Mouse (Mus musculus): ENCODE results near the gene Eif4e2. TPM values are rescaled to one million over a fixed set of nuclear protein-coding genes. Genes with fewer than 3 reads are reported as not detected.
A peak's percentile ranks its signal among the peaks of the same experiment; 100 is the strongest.

The Eif4e2 gene
- 17.2 and 26.6 TPM in 2 replicates for polyA plus RNA-seq (2012; rRNA removed)

DNA sequence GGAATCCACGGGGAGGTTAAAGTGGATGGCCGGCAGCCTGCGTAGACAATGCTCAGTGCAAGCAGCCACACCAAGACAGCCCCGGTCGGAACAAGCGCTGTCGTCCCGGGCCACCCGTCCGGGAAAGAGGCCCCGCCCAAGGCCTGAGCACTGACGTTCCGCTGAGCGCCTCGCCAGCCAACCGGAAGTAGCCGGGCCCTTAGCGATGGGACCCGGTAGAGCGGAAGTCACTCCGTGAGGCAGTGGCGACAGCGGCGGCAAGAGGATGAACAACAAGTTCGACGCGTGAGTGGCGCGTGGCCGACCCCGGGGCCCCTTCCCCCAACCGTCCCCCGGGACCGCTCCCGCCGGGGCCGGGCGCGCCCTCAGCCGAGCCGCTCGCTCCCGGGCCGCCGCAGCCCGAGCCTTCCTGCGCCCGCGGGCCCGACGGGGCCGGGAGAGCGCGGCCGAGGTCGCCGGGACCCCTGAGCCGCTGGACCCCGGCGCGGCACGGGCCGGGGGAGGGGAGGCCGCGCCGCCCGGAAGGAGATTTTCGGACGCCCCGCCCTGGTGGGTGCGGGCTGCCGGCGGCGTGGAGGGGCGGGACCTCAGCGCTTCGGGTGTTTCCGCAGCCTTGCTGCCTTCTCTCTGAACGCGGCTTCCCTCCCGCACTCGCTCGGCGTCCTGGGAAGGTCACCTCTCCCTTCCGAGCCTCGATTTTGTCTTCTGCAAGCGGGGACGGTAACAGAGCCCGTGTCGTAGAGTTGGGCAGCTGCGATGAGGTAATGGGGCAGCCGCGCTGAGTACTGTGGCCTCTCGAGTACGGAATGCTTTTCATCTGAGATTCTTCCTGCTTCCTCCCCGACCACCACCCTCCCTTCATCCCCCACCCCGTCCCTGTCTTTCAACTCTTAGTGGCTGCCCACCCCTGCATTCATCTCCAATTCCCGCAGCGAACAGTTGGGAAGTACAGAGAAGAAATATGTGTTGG is at the start of gene Eif4e2:
TSS of gene Eif4e2 (plus strand) at position 180 of the 970 bp plus-strand sequence.
- DNase-seq = peak; percentile 89
- Histone ChIP-seq H3K4me3 (replicated peaks; ENCODE audit: extremely low read depth, low read depth, low read length) (peak within 1 kb of the TSS; percentile 100), H3K4me1 (ENCODE audit: control insufficient read depth, insufficient read depth, low read length) (peaks cover 10% of the 10 kb centered on the region; the same call in 1 of the 2 replicates)
- TF ChIP-seq CTCF (IDR thresholded peaks at IDR 0.05; ENCODE audit: insufficient read depth, low read length) (no peak), POLR2A (IDR thresholded peaks at IDR 0.05; ENCODE audit: borderline replicate concordance, extremely low read depth, low read depth, low read length) (peak; percentile 94)
- WGBS = 1% methylated on average over 99 of the region's 99 CpGs

DNA sequence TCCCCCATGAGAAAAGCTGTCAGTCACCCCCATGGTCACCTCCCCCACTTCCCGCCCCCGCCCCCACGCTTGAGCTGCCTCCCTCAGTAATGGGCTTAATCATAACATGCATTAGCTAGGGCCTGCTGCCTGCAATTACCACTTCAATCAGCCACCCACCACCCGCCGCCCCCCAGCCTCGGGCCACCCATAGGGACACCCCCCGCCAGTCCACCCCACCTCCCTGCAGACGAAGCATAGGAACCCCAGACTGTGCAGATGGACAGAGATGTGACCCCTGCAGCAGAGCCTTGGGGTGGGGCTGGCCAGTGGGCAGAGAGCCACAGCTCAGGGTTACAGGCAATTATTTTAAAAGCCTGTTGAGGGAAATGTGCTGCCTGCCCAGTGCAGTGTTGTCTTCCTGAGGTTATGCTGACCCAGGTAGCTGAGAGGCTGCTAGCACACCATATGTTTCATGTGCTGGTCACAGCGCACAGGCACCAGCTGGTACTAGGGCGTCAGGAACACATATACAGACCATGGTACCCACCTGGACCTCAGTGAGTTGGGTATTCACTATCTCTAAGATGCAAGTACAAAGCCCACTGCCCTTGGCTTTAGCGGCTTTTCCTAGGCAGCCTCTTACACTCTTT is 49.4 kb upstream of the Eif4e2 start:
- WGBS = 33% methylated on average over 11 of the region's 11 CpGs
- H3K4me1 ChIP-seq (ENCODE audit: control insufficient read depth, insufficient read depth, low read length) = no peaks in the 10 kb centered on the region
- H3K4me3 ChIP-seq (replicated peaks; ENCODE audit: extremely low read depth, low read depth, low read length) = no peak overlapping the region
- no peak for DNase-seq
- TF ChIP-seq POLR2A (IDR thresholded peaks at IDR 0.05; ENCODE audit: borderline replicate concordance, extremely low read depth, low read depth, low read length) = no peak
- no peak for TF ChIP-seq CTCF (IDR thresholded peaks at IDR 0.05; ENCODE audit: insufficient read depth, low read length)

DNA sequence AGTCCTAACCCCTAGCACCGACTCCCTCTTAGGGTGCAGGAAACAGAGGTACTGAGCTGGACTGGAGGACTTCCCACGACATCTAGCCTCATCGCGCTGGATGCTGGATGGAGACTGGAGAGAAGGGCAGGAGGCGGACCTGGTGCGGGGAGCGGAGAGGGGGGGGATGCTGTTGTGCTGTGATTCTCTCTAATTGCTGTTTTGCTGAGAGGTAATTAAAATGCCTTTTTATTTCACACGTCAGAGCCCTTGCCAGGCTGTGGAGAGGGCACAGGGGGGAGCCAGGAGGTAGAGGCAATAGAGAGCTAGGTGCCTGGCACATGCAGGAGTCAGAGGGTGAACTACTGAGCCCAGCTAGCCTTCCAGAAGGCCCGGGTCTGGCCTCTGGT is 48.9 kb upstream of the Eif4e2 start:
- no peak overlapping the region for H3K4me3 ChIP-seq (replicated peaks; ENCODE audit: extremely low read depth, low read depth, low read length)
- no peaks in the 10 kb centered on the region for H3K4me1 ChIP-seq (ENCODE audit: control insufficient read depth, insufficient read depth, low read length)
- TF ChIP-seq POLR2A (IDR thresholded peaks at IDR 0.05; ENCODE audit: borderline replicate concordance, extremely low read depth, low read depth, low read length) (no peak), CTCF (IDR thresholded peaks at IDR 0.05; ENCODE audit: insufficient read depth, low read length) (no peak)
- no peak for DNase-seq
- 51% methylated on average over 9 of the region's 9 CpGs for WGBS

DNA sequence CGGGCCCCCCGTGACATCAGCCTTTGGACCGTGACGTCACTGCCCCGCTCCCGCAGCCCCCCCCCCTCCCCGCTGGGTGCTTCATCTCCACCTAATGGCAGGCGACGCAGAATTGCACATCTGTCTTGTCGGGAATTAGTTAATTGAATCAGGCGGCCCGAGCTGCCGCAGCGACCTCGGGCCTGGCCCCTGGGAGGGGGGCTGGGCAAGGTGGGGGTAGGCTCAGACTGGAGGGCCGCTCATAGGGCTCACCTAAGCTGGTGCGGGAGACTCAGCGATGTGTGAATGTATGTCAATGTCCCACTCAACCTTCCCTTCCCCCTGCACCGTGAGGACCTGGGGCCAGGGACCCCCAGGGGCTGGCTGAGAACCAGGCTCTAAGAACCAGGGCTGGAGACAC is 43.3 kb upstream of the Eif4e2 start:
- no peaks in the 10 kb centered on the region for H3K4me1 ChIP-seq (ENCODE audit: control insufficient read depth, insufficient read depth, low read length)
- no peak overlapping the region for H3K4me3 ChIP-seq (replicated peaks; ENCODE audit: extremely low read depth, low read depth, low read length)
- no peak for TF ChIP-seq CTCF (IDR thresholded peaks at IDR 0.05; ENCODE audit: insufficient read depth, low read length)
- TF ChIP-seq POLR2A (IDR thresholded peaks at IDR 0.05; ENCODE audit: borderline replicate concordance, extremely low read depth, low read depth, low read length) = no peak
- 15% methylated on average over 19 of the region's 19 CpGs for WGBS
- DNase-seq = no peak

DNA sequence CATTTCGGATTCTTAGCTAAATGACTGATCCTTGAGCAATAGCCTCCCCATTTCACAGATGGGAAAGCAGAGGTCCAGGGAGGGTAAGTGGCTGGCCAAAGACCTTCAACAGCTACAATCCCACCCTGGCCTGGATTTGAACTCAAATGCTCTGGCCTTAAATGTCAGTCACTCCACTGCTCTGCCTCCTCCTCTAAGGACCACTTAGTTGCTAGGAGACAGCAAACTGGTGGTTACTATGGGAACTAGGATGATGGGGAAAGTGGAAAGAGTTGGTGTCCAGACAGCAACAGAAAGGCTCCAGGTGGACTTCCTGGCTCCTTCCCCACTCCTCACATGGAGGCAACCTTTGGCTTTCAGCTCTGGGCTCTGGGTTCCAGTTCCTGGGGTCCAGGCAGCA is 42.4 kb upstream of the Eif4e2 start:
- DNase-seq = no peak
- WGBS = 76% methylated on average over 1 of the region's 1 CpGs
- no peaks in the 10 kb centered on the region for H3K4me1 ChIP-seq (ENCODE audit: control insufficient read depth, insufficient read depth, low read length)
- no peak overlapping the region for H3K4me3 ChIP-seq (replicated peaks; ENCODE audit: extremely low read depth, low read depth, low read length)
- TF ChIP-seq CTCF (IDR thresholded peaks at IDR 0.05; ENCODE audit: insufficient read depth, low read length) (no peak), POLR2A (IDR thresholded peaks at IDR 0.05; ENCODE audit: borderline replicate concordance, extremely low read depth, low read depth, low read length) (no peak)

DNA sequence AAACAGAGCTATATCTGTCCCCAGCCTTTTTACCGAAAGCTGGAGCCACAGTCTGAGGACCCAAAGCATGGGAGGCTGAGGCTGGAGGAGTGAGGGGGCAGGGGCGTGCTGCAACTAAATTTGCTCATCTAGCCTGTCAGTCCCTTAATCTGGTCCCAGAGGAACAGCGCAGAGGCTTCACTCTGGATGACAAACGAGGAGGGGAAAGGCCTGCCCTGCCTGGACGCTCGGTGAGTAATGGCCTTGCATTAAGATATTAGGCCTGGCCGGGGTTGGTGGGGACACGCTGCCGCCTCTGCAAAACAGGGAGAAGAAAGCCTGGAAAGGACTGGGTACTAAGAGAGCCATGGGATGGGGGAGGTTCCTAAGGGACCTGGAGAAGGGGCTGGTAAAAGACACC is 41.4 kb upstream of the Eif4e2 start:
- WGBS = 48% methylated on average over 9 of the region's 9 CpGs
- Histone ChIP-seq H3K4me1 (ENCODE audit: control insufficient read depth, insufficient read depth, low read length) (no peaks in the 10 kb centered on the region), H3K4me3 (replicated peaks; ENCODE audit: extremely low read depth, low read depth, low read length) (no peak overlapping the region)
- TF ChIP-seq POLR2A (IDR thresholded peaks at IDR 0.05; ENCODE audit: borderline replicate concordance, extremely low read depth, low read depth, low read length) = no peak
- TF ChIP-seq CTCF (IDR thresholded peaks at IDR 0.05; ENCODE audit: insufficient read depth, low read length) = no peak
- DNase-seq = no peak

DNA sequence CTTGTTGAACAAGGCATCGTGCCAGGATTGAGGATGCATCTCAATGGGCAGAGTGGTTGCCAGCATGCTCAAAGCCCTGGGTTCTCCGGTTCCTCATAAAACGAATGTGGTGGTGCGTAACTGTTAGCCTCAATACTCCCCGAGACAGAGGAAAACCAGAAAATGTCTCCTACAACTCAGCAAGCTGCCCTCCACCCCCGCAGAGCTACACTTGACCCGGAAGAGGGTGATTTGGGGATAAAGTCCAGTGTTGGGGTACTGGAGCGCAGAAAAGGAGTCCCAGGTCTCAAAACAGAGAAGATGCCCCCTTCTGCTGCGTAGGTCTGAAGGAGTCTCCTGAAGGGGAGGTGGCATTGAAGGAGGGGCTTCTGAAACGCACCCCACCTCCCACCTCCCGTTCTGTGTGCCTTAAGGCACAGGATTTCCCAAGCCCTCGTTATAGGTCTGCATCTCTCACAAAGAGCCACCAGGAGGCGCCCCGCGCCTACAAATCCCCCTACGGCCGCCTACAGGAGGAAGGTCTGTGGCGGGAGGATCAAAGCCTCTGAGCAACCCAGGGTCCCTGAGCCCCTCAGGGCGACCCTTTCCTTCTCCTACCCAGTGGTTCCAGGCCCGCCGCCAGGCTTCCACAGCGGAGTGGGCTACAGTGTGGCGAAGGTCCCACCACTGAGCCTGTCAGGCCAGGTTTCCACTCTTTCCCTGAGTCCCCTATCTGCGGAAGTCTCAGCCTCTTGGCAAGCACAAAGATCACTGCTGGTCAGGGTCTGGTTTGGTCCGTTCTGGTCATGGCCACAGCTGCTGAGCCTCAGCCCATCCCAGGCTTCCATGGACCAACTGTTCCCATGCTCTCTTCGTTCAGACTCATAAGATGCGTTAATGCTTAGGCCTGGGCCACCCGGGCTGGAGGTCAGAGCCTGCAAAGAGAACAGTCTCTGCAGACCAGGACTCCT is 39.4 kb upstream of the Eif4e2 start:
- WGBS = 26% methylated on average over 28 of the region's 28 CpGs
- peak; percentile 49 for DNase-seq
- H3K4me1 ChIP-seq (ENCODE audit: control insufficient read depth, insufficient read depth, low read length) = no peaks in the 10 kb centered on the region
- H3K4me3 ChIP-seq (replicated peaks; ENCODE audit: extremely low read depth, low read depth, low read length) = no peak overlapping the region
- TF ChIP-seq POLR2A (IDR thresholded peaks at IDR 0.05; ENCODE audit: borderline replicate concordance, extremely low read depth, low read depth, low read length) (no peak), CTCF (IDR thresholded peaks at IDR 0.05; ENCODE audit: insufficient read depth, low read length) (peak; percentile 64)

DNA sequence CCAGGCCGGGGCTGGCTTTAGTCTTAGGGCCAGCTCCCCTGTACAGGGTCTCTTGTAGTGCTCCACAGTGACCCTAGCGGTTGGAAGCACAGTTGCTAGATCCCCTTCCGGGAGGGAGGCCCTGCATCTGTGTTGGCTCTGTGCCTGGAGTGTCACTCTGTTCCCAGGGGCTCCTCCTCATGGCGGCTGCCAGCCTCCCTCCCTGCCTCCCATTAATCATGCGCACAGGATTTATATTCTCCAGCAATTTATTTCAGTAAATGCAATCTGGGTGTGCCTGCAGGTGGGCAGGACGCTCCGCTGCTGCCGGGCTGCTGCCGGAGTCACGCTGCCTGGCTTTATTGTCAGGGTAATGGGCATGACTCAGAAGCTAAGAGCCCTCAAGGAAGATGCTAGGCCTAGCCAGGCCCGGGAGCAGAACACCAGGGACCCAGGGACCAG is 37.8 kb upstream of the Eif4e2 start:
- no peak for TF ChIP-seq POLR2A (IDR thresholded peaks at IDR 0.05; ENCODE audit: borderline replicate concordance, extremely low read depth, low read depth, low read length)
- TF ChIP-seq CTCF (IDR thresholded peaks at IDR 0.05; ENCODE audit: insufficient read depth, low read length) = 0 out of 2 replicates have a peak, but pooled peaks have one; percentile 11
- no peak for DNase-seq
- Histone ChIP-seq H3K4me1 (ENCODE audit: control insufficient read depth, insufficient read depth, low read length) (no peaks in the 10 kb centered on the region), H3K4me3 (replicated peaks; ENCODE audit: extremely low read depth, low read depth, low read length) (no peak overlapping the region)
- WGBS = 21% methylated on average over 11 of the region's 11 CpGs

DNA sequence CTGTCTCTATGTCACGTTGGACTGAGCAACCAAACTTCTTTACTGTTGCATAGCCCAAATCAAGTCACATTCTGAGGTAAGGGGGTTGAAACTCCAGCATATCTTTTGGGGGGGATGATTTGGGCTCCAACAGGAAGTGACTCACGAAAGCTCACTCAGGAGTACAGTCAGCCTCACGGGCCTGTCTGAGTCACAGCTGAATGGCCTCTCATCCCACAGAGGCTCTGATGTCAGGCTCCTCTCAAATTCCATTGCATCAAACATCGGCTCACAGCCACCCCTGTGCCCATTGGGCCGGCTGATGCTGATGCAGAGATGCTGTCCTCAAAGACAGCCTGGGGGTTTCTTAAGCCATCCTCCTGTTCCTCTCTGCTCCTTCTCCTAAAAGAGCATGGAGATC is 32.8 kb upstream of the Eif4e2 start:
- Histone ChIP-seq H3K4me1 (ENCODE audit: control insufficient read depth, insufficient read depth, low read length) (peaks cover 4% of the 10 kb centered on the region; the same call in 1 of the 2 replicates), H3K4me3 (replicated peaks; ENCODE audit: extremely low read depth, low read depth, low read length) (no peak overlapping the region)
- no peak for TF ChIP-seq CTCF (IDR thresholded peaks at IDR 0.05; ENCODE audit: insufficient read depth, low read length)
- TF ChIP-seq POLR2A (IDR thresholded peaks at IDR 0.05; ENCODE audit: borderline replicate concordance, extremely low read depth, low read depth, low read length) = no peak
- DNase-seq = no peak
- WGBS = 25% methylated on average over 5 of the region's 5 CpGs
